Mouse (Mus musculus) kidney, adult 18-20 months (tissue): ENCODE results near the gene Nck2.
"Not testable (repeated sequence)": the region's sequence is repeated elsewhere in the genome, so short reads cannot be mapped to it uniquely, and the experiment has no call there.

Experiments used
- DNase-seq: peaks from one replicate; pipeline ENCODE4 v3.0.0; 2021

Gene Nck2

GRCm38 (mm10) chr1:43537021-43537420 lies 92.6 kb downstream of the Nck2 start:
- no peak for DNase-seq

GRCm38 (mm10) chr1:43537496-43537895 lies 93.1 kb downstream of the Nck2 start:
- DNase-seq: no peak

- no peak for DNase-seq
Measured at GRCm38 (mm10) chr1:43538716-43539115, 94.3 kb downstream of the Nck2 start.

DNA sequence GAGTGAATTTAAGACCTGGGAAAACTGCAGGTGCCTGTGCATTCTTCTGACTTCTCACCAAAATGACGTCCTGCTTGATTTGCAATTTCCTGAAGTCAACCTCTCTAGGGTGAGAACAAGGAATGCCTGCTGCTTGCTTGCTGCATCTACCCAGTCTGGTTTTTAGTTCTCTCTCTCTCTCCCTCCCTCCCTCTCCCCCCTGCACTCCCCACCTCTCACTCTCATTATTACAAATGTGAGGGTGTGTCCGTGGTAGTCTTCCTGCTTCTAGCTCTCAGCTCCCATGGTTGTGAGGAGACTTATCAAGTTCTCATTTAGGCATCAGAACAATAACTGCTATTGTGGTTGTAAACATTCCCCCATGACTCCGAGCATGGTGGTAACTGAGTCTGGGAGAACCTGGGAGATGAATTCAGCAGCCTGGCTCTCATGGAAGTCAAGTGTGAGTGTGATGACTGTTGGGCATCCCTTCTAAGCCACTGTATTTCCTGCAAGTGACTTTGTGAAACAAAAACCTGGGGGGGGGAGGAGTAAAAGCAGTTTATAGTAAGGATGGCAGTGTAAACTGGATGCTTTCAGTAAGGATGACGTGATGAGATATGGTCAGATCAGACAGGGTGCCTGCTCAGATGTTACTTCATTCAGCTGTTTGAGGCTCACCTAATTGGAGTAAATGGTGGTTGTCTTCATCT lies 95.5 kb downstream of the Nck2 start:
- DNase-seq: no peak

DNA sequence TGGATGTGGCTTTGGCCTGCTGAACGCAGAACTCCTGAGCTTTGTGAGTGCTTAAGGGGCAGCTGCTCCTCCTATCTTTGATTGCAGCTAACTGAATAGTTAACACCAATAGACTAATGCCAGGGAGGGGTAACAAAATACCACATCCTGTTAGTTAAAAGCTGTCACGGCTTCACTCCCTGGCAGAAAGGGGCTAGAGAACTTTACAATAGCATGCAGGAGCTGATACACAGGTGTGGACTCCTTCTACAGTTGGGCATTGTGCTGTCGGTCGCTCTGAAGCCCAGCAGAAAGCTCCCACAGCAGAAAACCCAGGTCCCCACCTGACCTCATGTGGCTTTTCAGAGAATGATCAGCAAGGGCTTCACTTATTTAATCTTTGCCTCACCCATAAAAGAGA lies 98.0 kb downstream of the Nck2 start:
- DNase-seq: no peak

DNA sequence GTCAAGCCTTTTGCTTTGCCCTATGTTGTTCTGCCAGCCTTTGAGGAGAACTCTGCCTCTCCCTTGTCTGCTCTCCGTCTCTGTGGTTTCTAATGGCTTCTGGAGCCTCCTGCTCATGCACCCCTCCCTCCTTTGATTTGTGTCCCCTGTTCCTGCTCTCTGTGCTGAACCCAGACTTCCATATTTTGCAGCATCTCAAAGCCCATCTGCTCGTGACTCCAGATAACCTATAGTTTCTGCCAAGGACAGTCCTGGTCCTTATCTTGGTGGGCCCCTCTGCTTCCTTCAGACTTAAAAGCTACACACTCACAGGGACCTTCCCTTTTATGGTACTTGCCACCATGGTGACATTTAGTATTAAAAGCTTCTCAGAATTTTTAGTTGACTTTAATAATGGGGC lies 103.3 kb downstream of the Nck2 start:
- DNase-seq: no peak

DNA sequence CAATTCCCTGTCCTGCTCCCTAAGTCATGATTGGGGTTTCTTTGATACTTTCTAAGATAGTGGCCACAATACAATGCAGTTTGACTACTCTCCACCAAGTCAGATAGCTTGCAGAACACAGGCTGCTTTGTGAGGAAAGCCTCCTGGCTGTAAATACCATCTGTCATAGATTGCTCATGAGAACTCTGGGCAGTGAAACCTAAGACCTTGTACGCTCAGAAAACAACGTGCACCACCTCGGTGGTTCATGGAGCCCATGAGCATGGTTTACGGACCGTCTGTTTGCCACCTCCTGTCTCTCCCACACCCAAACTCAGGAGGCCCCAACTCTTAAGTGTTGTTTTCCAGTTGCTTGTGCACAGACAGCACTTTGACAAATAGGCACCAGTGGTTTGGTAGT lies 104.4 kb downstream of the Nck2 start:
- DNase-seq: no peak

DNA sequence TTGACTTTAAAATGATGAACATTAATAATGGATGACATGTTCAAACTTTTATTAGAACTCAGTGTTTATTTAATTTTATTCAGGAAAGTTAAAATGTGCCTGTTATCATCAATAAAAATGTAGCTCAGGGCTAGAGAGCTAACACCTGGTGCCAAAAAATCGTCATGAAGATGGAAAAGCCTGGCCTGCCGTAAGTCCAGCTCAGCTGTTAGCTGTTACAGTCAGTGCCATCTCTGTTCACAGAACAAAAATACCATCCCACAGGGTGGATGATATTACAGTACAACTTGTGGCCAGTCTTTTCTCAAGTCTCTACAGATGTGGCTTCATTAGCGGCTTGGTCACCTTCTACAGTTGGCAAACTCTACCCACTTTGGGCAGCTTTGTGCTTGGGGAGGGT lies 106.1 kb downstream of the Nck2 start:
- DNase-seq: no peak

GRCm38 (mm10) chr1:43553989-43554679 lies 109.8 kb downstream of the Nck2 start:
- not testable (repeated sequence) for DNase-seq

DNA sequence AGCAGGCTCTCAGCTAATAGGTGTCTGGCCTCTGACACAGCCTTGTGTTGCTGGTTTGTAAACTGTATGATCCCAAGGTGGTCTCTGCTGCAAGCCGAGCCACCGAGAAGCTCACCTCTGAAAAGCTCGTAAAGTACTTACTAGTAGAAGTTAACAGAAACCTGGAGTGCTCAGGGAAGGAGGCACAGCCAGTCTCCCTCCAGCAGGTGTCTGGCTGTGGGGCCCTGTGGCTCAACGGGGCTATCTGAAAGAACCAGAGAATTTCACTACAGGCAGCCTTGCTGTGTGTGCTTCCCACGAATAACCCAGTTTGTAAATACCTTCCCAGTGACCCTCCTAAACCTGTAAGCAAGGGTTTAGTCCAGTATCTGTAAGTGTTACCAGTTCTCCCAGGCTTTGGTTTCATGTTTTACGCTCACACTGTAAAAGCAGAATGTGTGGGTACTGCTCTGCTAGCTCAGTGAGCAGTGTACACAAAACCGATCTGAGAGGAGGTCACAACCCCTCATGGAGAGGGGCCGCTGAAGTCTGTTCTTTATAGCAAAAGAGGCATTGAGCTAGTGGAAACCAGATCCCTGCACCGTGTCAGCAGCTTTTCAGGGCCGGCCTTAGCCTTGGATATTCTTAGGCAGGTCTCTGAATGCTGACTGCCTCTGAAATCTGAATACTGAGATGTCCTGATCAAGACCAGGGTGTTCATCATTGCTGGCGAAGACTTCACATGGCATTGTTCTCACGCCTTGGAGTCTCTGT lies 111.0 kb downstream of the Nck2 start:
- DNase-seq: no peak

DNA sequence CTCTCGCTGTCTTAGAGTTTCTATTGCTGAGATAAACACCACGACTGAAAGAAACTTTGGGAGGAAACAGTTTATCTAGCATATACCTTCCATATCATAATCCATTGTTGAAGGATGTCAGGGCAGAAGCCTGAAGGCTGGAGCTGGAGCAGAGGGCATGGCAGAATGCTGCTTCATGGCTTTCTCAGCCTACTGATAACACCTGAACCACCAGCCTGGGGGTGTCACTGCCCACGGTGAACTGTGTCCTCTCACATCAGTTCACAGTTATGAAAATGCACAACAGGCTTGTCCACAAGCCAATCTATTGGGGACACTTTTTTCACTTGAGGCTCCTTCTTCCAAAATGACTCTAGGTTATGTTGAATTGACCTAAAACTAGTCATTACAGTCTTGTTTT lies 114.0 kb downstream of the Nck2 start:
- no peak for DNase-seq

DNA sequence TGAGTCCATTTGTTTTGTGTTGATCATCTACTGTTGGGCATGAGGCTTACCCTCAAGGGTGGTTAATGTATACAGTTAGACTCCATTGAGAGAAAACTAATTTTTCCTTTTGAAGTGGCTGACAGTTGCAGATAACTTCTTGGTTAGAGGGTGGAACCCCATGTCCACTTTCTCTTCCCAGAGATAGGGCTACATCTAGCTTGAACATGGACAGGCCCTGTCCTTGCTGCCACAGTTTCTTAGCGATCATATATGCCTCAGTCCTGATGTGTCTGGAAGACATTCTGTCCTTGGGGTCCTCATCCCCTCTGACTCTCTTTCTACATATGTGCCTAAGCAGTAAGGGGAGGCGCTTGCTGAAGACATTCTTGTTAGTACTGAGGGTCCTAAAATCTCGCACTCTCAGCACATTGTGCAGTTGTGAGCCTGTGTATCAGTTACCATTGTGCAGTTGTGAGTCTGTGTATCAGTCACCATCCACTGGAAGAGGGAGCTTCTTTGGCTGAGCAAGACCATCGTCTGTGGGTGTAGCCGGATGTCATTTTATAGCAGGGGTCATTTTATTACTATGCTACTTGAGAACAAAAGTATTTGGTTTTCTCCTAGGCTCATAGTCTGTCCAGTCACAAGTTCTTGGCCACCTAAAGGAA lies 114.8 kb downstream of the Nck2 start:
- DNase-seq: no peak

DNA sequence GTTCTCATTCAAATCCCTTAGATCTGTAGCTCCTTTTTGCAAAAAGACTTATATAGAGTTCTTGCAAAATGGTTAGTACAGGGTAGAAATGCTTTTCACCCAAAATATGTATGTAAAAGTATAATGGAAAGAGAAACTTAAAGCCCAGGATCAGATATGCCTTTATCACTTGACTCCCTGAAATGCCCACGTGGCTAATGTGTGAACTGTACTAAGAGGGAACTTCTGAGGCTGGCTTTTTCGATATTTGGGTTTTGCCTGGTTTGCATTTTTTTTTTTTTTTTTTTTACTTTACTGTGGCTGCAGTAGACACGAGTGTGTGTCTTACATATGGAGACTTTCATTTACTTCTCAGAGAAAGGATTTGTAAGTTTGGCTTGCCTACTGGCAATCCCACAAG lies 116.7 kb downstream of the Nck2 start:
- DNase-seq: no peak

GRCm38 (mm10) chr1:43562002-43562666 lies 117.8 kb downstream of the Nck2 start:
- no peak for DNase-seq

GRCm38 (mm10) chr1:43565260-43565659 lies 120.9 kb downstream of the Nck2 start:
- no peak for DNase-seq

GRCm38 (mm10) chr1:43566677-43567377 lies 122.4 kb downstream of the Nck2 start:
- DNase-seq: no peak

- DNase-seq: no peak
Measured at GRCm38 (mm10) chr1:43568824-43569223, 124.4 kb downstream of the Nck2 start.

DNA sequence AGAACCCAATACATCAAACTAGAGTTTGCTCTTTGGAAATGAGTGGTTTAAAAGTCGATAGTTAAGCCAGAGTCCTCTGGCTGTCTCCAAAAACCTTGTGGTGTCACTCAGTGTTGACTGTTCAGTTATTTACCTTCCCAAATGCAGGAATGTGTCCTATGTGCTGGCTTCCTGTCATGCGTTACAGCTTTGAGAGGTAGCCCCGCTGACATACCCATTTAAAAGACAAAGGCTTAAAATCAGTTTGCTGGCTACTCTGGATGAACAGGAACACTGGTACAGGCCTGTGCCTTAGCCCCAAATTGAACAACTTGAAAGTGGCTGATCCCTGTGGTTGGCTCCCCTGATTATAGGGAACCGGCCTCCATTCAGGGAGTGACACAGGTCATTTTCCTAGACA lies 126.7 kb downstream of the Nck2 start:
- no peak for DNase-seq

- DNase-seq: no peak
Measured at GRCm38 (mm10) chr1:43574793-43575304, 130.5 kb downstream of the Nck2 start.

DNA sequence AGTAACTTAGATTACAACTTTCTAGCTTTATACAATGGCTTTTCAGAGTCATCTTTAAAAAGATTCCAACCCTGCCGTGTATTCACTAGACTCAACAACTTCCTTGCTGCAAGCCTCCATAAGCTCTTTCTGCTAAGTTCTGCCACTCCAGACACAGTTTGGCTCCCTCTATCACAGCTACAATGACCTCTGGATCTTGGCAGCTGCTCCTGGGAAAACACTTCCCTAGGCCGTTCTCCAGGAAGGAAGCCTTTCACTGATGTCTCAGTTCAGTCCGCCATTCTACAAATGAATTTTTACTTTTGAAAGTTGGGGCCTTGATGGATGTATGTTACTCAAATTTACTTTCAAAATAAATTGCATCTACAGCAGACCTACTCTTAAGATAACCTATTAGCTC lies 133.0 kb downstream of the Nck2 start:
- DNase-seq: no peak

GRCm38 (mm10) chr1:43583564-43583963 lies 139.2 kb downstream of the Nck2 start:
- no peak for DNase-seq

DNA sequence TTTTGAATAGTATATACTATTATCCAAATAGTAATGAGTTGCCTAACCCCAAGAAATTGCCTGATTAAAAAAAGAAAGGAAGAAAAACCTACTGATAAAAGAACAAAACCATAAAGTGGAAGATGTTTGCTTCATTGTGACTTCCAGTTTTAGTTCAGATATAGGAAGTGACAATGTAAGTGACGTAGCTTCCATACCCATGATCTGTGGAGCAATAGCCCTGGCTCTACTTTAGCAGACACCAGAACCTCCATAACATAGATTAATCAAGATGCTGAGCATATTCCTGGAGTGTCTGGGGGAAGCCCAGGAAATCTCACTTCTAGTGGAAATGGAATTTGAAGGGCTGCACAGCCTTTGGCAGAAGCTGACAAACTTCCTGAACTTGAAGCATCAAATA lies 144.6 kb downstream of the Nck2 start:
- no peak for DNase-seq
